Mouse (Mus musculus): ENCODE results near the gene 1700012B07Rik.

DNA sequence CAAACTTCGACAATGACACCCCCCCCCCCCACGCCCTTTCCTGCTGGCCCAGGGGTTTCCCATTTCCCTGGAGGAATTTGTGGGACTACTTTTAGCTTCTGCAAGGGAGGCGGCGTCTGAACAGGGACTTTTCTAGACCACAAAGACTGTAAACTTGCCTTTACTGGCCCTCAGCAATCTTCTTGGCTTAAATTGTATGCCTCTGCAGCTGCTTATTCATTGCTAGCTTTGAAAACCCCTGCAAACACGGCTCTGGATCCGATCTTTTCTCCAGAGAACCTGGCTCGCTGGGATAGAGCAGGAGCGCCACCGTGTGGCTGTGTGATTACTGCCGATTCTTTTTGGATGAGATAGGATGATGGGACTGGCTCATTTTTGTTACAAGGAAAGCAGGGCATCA, 32.7 kb upstream of the 1700012B07Rik start:
- no peak for TF ChIP-seq KAT2A (conservative IDR thresholded peaks at IDR 0.05; ENCODE audit: low read depth, low read length)
- TF ChIP-seq ETS1 (IDR thresholded peaks at IDR 0.05; ENCODE audit: low read depth, low read length): no peak
- no peak for TF ChIP-seq MEF2A (IDR thresholded peaks at IDR 0.05; ENCODE audit: extremely low read depth, insufficient replicate concordance, low read depth, low read length, poor library complexity, severe bottlenecking)
- no peak; a peak in 1 of 4 replicates for TF ChIP-seq POLR2A (IDR thresholded peaks at IDR 0.05; ENCODE audit: control insufficient read depth in 1 of 2, insufficient read depth in 1 of 2, low read depth in 1 of 2, low read length in 2 of 2, poor library complexity in 1 of 2)
- peak in 2 of 3 experiments; percentile 97 for TF ChIP-seq CTCF (IDR thresholded peaks at IDR 0.05 in 2 of 3, conservative IDR thresholded peaks at IDR 0.05 in 1 of 3; ENCODE audit: control insufficient read depth in 1 of 3, insufficient read depth in 1 of 3, low read depth in 2 of 3, low read length in 3 of 3, poor library complexity in 1 of 3, severe bottlenecking in 1 of 3)
- TF ChIP-seq RCOR1 (IDR thresholded peaks at IDR 0.05; ENCODE audit: low read depth, low read length): no peak
- TF ChIP-seq GABPA (IDR thresholded peaks at IDR 0.05; ENCODE audit: low read depth, low read length): no peak
- no peak for TF ChIP-seq TCF12 (IDR thresholded peaks at IDR 0.05; ENCODE audit: low read depth, low read length)
- no peak for TF ChIP-seq TAL1 (IDR thresholded peaks at IDR 0.05; ENCODE audit: low read length)
- TF ChIP-seq EP300 (IDR thresholded peaks at IDR 0.05; ENCODE audit: low read depth in 1 of 2, low read length in 2 of 2): peak in 1 of 2 experiments; percentile 28; a peak in 2 of 4 replicates
- no peak for TF ChIP-seq NELFE (IDR thresholded peaks at IDR 0.05; ENCODE audit: low read depth, low read length)
- TF ChIP-seq POLR2AphosphoS2 (IDR thresholded peaks at IDR 0.05; ENCODE audit: low read length): no peak
- no peak for TF ChIP-seq BHLHE40 (IDR thresholded peaks at IDR 0.05; ENCODE audit: borderline replicate concordance, low read depth, low read length)
- no peak for TF ChIP-seq ELF1 (IDR thresholded peaks at IDR 0.05; ENCODE audit: low read depth, low read length)
